Mouse (Mus musculus) mouse embryonic stem cell (cell line): ENCODE results near the gene Nckap5.

Experiments used
- in situ Hi-C, 2 experiments: fragments of 300-500 bp; cut with MboI; formaldehyde crosslinking; loops; 1 replicate in 1 of 2; 3 replicates in 1 of 2; pipeline ENCODE4 v1.14.3; 2019 to 2020; ENCODE audit warnings: low sequenced_read_pairs in 2 of 2, low pct_unique_long_range_greater_than_20kb in 1 of 2, mixed read lengths in 1 of 2; ENCODE audit not compliant: unreplicated experiment in 1 of 2

Nckap5 gene

DNA sequence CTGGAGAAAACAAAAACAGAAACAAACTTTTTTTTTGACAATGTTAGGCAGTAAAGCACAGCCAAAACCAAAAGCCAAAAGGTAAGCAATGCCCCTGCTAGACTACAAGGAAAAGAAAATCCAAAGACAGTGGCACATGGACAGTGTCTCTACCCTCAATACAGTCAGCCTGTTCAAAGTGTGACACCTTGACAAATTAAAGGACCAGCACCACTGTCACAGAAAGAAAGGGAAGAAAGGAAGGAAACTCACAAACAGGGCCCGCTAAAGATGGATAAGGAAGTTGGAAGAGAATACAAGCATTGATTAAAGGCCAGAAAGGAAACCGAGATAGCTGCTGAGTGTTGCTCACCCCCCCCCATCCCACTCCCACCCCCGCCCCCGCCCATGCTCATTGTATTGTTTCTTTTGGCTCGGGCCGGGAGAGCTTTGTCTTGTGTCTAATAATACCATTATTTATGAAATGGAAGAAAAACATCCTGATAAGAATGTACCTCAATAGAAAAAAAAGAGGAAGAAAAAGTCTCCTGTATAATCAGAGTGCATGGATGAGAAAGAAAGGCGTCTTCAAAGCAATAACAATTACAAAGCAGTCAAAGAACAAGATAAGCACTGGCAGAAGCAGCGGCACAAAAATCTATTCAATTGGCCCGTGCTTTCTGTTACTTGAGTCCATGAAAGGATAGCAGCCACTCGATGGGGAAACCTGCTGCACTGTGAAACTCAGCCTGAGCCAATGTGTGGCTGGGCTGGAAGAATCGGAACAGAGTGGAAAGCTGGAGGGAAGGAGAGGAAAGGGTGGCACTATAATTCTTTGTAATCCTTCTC is 368.9 kb downstream of the Nckap5 start:
- in situ Hi-C loops: no loop called here

DNA sequence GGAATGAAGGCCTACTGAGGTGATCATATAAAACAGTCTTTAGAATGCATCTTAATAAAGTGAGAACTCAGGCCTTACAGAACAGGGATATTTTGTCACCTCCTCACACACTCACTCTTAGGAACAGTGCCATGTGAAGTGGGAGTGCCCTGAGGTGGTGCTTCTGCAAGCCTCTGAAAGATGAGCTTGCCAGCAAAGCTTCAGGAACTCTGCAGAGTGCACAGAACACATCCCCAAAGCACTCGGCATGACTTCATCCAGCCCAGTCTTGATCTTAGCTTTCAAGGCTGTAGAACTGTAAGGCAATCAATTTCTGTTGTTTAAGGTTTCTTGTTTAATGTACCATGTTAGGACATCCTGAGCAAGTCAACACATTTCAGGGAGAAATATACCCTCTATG is 372.9 kb downstream of the Nckap5 start:
- in situ Hi-C loops: no loop called here

DNA sequence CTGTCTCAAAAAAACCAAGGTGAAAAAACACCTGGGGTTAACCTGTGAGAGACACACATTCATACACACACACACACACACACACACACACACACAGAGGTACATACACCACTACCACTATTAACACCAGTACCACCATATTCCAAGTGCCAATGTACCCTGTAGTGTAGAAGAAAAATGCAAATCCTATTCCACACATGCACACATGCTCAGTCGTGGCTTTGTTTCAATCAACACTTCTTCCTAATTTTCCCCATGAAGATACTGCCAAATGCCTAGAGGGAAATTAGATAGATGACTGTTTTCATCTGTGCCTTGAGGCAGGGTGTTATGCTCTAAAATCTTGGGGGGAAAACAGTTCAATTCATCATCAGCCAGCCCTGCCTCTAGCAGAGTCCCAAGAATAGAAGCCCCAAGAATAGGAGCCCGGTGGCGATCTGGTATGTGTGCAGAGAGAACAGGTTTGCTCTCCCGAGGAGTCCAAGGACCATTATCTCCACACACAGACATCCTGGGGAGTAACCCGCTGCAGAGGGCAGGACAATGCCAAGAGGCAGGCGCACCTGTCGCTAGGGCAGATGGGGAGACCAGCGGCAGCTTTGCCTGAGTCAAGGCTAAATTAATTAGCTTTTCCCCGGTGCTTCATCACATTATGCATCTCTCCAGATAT is 376.0 kb downstream of the Nckap5 start:
- in situ Hi-C loops: no loop called here

DNA sequence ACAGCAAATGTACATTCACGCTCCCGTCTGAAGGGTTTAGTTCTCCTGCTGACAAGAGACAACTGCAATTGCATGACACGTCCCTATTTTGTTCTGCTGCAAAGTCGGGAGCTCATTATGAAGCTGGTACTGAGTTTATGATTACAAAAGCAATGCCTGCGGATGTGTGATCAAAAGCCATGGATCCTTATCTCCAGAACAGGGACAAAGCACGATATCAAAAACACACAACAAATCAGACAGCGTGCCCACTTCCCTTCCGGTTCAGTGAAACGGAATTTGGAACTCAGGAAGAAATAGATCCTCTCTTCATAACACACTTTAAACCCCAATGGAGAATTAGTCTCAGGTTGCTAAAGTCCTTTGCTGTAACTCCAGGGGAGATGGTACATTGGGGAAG is 379.1 kb downstream of the Nckap5 start:
- in situ Hi-C loops: no loop called here

DNA sequence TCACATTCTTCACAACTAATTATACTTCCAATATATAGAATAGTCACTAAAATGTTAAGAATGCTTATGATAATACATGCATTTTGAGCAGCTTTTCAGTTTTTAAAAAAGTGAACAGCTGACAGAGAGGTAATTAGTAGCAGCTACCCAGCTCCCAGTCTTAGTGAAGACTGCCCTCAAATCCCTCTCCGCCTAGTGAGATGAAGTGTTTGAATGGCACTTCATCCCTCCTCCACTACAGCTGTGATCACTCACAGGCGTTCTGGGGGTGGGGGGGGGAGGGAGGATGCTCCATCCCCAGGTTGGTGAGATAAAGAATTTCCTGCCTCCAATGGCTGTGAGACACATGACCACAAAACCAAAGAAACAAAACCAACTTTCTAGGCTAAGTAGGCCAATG is 381.2 kb downstream of the Nckap5 start:
- in situ Hi-C loops: no loop called here

DNA sequence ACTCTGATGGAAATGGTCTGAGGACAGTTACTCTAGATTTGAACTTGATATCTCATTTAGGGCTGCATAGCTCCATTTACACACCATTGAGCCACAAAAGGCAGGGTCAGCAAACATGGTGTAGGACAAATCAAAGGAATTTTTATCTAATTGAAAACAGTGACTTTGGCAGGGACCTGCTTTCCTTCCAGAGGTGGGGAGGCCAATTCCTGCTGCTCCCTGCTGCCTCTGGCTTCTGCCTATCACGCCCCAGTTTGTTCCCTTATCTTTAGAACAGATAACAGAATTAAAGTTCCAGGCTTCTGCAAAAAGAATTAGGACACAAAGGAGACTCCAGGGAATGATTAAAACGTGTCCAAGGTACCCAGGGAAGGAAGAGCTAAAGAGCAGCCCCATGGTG is 386.7 kb downstream of the Nckap5 start:
- in situ Hi-C loops: no loop called here

DNA sequence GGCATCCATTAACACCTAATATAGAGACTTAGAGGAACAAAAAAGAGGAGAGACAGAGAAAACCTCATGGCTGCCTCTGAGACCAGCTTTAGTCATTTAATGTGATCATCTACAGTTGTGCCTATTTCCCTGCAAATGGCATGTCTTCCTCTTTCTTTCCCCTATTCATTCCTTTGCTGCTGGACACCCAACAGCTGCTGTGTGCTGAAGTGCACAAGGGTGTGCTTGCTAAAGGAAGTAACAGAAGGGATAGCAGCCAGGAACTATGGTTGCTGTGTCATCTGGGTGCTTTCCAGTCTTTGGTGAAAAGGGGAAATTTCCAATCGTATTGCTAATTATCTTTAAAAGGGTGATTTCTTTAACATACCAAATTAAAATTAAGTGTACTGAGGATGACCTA is 387.9 kb downstream of the Nckap5 start:
- in situ Hi-C loops: no loop called here

DNA sequence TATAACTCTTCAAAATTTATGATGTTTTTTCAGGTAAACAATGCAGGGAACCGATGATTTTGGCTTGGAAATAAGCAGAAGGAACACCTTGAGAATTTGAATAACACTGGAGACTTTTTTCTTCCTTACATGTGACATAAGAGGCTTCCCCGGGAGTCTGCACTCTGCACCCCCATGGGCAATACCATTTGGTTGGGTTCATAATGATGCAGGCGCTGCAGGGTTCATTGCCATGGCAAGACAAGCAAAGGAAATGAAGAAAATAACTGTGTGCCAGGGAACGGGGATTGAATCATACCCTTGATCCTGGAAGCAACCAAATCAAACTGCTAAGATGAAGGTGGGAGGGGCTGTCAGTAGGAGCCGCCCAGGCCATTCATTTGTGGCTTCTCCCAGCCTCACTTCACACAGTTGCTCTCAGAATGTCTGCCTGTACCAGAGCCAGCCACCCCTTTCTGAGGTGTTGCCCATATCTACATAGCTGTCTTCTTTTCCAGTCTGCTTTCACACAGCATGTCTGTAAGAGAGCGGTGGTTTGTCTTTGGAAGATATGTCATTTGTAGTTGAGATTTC is 392.5 kb downstream of the Nckap5 start:
- in situ Hi-C loops: no loop called here

DNA sequence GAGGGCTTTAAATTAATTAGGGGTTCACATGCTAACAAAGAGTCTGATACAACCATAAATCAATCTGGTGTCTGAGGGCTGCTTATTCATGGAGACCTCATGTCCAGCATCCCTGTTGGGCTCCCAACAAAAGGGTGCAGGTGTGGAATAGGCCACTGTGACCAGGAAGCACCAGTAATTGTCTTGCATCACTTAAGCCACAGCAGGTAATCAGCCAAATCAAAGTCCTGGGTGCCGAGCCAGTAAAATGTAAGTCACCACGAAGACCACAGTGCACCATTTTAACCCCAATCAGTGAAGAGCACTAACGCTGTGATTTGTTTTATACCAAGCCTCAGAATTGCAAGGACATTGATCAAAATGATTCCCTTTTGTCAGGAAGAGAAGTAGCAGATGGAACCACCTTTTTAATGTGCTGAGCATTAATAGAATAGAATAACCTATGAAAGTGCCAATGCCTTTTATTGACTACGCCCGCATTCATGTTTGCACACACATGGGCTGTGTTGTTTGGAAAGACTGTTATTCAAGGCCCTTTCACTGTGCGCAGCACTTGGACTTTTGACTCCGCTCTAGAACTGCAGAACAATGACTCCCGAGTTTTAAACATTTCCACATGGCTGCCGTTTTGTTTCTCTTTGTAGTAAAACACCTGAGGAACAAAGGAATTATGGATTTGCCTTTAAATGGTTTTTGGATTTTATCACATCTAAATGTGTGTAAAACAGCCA is 393.5 kb downstream of the Nckap5 start:
- in situ Hi-C loops: no loop called here

DNA sequence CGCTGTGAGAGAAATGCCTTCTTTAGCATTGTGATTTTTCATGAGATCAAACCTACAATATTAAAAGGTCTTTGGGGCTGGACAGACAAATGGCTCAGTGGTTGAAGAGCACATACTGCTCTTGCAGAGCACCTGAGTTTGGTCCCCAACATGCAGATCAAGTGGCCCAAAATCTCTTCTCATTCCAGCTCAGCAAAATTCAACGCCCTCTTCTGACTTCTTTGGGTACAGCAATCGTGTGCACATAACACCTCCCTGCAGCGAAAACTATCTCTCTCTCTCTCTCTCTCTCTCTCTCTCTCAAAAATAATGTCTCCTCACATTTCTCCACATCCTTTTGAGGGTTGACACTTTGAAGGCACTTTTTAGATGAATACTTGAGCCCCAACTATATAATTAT is 398.3 kb downstream of the Nckap5 start:
- in situ Hi-C loops: no loop called here

DNA sequence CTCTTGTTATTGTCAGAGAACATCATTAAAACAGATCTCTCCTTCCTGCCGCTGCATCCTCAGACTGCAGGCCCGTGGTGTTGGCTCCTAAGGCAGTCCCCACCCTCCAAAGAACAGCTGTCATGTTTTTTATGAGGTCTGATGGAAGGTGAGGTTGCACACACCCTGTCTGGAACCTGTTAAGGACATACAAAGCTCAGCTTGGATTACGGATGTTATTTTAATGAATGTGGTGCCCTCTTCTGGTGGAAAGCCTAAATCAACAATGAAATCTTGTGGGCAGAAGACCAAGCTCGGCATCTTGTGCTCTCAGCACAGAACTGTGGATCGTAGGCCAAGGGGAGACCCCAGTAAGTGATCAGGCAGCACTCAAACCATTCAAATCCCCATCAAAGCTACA is 399.0 kb downstream of the Nckap5 start:
- in situ Hi-C loops: no loop called here

DNA sequence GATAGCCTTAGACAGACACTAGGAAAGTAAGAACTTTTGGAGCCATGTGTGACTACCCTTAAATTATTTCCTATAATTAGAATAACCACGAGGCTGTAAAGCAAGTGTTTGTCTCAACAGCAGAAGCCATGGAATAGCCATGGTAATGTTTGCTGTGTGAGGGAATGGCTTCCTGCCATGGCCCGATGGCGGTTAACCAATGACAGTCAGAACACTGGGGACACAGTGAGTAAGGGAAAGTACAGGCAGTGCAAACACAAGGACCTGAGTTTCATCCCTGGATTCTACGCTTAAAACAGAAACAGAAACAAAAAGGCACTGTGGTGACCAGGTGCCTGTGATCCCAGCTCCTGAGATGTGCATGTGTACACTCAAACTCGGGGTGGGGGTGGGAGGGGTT is 419.2 kb downstream of the Nckap5 start:
- in situ Hi-C loops: no loop called here

DNA sequence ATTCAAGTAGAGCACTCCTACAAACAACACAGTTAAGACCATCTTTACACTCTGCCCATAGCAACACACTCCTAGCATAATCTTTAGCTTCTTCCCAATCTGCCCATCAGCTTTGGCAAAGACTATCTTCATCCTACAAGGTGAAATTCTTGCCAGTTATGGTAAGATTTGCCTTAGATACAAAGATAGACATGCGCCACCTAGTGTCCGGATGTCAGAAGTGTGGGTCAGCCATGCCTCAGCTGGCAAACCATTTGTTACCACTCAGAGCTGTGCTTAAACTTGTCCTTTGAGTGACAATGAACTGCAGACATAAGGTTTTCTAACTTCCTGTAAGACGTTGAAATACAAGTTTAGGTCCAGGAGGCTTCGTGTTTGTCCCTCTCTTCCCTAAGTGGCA is 422.7 kb downstream of the Nckap5 start:
- in situ Hi-C loops: no loop called here

DNA sequence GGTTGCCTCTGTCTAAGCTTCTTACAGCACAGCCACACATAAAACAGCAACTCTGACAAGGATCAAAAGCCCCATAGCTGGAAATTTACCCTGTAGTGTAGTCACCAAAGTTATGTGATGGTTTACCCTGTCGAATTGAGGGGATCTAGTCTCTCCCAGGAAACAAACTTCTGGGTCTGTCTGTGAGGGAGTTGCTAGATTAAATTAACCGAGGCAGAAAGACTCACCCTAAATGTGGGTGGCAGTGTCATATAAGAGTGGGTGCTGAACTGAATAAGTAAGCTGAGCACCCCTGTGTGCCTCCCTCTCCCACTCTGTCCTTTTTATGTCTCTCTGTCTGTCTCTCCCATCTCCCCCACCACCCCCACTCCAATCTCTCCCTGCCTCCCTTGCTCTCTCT is 425.1 kb downstream of the Nckap5 start:
- in situ Hi-C loops: no loop called here

DNA sequence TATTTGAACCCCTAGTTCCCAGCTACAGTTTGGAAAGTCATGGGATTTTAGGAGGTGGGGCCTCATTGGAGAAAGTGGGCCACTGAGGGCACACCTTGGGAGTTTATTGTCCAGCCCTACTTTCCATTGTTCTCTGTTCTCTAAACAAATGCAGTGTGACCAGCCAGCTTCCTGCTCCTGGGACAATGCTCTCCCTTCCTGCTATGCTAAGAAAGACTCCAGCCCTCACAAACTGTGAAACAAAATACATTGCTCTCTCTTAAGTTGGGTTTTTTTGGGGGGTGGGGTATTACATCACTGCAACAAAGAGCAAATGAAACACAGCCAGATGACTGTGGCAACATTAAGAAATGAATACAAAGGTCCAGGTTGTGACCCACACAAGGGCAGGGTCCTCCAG is 426.6 kb downstream of the Nckap5 start:
- in situ Hi-C loops: no loop called here

DNA sequence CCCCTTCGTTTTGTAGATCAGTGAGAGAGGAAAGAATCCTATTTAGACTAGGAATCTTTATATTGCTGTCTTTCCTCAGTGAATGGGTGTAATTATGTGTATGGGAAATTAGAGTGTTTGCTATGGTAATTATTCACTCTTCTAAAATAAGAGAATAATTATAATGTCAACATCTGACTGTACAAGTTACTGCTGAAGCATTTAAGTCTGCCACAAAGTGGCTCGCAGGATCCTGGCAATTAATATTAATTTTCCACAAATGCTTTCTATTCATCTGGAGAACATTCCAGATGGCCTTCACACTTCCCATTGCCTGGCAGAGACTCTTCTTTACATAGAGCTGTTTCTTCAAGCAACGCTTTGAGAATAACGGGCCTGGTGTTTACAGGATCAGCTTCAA is 439.4 kb downstream of the Nckap5 start:
- in situ Hi-C loops: no loop called here

DNA sequence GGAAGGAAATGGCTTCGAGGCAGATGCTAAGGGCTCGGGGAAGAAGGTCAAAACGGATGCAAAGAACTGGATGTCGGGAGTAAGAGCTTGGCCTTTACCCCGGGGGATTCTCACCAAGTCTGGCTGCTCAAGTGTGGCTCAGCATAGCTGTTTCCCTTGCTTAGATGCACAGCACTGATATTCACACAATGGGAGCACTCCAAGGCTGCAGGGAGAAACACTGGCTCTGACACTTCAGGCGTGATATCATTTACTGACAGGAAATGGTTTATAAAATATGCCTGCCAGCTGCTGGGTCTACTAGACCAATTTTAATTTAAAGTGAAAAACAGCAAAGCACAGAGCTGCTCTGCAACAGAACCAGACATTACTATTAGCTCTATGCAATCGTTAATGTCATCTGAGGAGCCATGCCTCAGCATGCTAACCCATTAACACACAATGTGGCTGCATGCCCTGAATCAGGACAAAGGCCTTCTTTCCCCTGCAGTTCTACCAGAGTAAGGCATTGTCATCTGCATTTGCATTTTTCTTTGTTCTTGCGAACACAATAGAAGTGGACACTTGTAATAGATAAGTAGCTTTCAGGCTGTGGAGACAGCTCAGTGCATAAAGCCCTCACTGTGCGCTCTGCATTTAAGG is 453.1 kb downstream of the Nckap5 start:
- in situ Hi-C loops: no loop called here

DNA sequence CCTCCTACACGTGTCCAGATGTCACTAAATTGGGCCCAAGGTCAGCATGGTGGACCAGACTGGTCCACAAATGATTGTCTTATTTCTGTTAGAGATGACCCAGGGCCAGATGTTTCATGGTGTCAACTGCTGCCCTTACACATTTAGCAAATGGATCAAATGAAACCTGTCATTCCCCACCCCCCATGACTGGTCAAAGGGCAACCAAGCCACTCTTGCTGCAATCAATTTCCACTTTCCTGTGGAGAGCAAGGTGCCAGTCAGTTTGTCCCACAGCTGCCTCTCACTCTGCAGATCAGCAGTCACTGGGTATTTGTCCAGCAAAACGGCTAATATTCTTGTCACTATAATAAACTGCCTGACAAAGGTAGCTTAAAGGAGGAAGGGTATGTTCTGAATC is 463.9 kb downstream of the Nckap5 start:
- in situ Hi-C loops: no loop called here

DNA sequence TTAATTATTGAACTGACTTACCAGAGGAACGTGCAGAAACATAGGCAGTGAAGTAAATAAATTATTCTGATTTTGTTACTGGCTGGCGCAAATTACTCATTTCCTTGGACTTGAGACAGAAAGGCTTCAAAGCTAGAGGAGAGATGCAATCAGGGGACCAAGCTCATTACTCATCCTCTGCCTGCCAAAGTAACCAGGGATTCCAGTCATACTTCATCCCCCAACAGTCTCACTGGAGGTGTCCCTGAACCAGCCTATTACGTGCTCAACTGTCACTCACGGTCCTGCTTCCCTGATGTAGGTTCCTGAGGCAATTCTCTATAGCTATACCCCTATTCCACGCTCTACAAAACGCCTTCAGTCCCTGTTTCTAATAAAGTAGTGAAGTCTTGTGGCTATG is 466.0 kb downstream of the Nckap5 start:
- in situ Hi-C loops: no loop called here
